Mouse (Mus musculus) heart, postnatal 10 days (tissue): ENCODE data around the gene Pros1. TPM values are rescaled to one million over a fixed set of nuclear protein-coding genes. Genes with fewer than 3 reads are reported as not detected.

Experiments used
- DNase-seq, 2 experiments: peaks; one replicate each; pipeline ENCODE4 v3.0.0; 2021
- intact Hi-C: fragments of 180-260 bp; cut with DNase I; formaldehyde crosslinking; loops from one replicate; pipeline ENCODE4 v1.15.1; 2025
- total RNA-seq, 2 experiments: library from RNA; stranded (reverse); gene quantifications; 2 replicates each; pipeline ENCODE4 v1.2.3; 2021

Pros1 gene
- total RNA-seq, 2 experiments from 2014 or later: 24.4 to 27.8 TPM

DNA sequence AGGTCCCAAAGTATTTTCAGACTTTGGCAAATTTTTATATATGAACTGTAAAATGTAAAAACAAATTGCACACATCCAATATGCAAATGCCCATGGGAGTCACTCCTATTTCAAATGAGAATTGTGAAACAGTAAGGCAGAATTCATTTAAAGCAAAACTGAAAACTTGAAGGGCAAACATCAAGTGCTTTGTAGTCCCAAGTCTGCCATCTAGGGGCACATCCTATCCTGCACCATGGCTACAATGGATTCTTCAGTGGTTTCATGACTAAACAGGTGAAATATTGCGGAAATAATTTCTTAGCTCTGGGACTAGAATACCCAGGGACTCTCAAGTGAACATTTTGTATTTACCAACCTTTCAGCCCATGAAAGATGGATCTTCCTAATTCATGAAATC lies 3.9 kb downstream of the Pros1 start:
- DNase-seq: peak; percentile 8 to 23
- intact Hi-C loops: no loop called here

DNA sequence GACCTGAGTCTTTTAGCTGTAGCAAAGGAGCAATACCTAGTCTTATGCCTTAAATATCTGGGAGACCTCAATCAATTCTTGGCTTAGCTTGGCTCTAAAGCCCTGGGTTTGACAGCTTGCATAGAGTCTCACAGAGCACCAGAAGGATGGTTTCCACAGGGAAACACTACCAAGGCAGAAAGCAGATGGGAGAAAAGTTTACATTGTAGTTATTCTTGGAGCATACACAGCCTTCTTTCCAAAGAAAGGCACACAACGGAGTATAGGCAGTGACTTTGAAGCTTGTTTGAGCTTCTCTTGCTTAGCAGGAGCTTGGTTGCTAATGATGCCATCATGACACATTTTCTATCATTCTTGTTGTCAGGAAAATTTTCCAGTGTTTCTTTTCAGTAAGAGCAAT lies 6.0 kb downstream of the Pros1 start:
- no peak for DNase-seq
- intact Hi-C loops: no loop called here

DNA sequence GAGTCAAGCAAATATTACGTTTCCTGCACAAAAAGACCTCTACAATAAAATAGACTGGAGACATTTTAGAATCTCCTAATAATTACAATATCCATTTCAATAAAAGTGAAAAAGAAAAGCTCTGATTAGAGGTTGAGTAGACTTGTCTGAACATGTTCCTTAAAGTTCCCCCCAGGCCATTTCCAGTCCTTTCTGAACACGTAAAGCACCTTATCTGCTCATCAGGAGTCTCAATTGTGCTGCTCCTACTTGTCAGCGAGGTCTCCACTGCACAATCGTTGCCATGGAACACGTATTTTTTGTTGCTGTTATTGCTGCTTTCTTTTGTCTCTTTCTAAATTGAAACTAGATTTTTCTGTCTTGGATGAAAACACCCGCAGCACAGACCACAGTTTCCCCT lies 7.3 kb downstream of the Pros1 start:
- no peak for DNase-seq
- intact Hi-C loops: no loop called here

DNA sequence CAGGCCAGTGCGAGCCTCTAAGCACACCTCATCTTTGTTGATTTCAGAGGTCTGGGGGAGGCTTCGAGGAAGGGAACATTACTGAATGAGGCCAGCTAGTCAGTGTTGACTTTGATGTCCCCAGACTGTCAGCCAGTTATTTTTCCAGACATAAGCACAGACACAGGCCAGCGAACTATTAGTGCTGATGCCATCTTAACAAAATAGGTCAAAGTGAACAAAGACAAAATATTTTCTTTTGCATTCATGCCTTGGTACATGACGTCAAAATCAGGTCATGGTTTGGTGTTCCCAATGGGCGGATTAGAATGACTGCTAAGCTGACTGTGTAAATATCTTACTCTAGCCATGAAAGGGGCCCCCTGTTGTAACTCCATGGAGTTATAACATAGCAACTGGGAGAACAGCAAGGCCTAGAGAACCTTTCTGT lies 18.6 kb downstream of the Pros1 start:
- no peak for DNase-seq
- intact Hi-C loops: no loop called here

DNA sequence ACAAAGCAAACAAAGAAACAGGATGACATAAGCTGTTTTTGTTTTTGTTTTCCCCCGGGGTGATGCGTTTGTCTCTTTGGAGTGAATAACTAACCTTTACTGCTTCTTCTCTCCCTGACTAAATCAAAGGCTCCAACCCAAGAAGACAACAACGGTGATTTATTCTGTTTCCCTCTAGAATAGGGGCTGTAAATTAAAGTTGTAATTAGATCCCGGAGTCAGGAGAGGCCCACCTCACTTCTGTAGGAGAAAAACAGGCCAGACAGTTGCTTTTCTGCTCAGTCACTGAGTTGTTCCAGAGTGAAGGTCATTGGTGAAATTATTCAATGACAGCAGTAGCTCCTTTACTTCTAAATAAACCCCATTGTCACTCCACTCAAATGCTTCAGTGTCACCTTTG lies 19.1 kb downstream of the Pros1 start:
- DNase-seq: no peak
- intact Hi-C loops: no loop called here

DNA sequence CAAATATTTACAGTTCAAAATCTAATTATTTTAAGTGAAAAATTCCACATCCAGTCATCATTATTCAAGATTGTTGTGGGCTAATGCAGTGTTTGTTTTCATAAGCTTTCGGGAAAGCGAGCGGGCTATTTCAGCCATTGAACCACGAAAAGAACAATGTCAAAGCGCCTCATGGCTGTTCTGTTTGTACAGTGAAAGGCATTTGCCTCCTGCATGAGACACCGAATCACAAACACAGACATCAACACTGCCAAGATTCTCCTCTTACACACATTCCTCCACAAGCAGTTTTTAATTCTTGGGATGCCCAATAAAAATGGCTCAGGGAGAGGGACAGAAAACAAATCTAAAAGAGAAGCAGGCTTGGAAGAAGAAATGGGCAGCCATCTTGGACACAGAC lies 20.0 kb downstream of the Pros1 start:
- intact Hi-C loops: no loop called here

DNA sequence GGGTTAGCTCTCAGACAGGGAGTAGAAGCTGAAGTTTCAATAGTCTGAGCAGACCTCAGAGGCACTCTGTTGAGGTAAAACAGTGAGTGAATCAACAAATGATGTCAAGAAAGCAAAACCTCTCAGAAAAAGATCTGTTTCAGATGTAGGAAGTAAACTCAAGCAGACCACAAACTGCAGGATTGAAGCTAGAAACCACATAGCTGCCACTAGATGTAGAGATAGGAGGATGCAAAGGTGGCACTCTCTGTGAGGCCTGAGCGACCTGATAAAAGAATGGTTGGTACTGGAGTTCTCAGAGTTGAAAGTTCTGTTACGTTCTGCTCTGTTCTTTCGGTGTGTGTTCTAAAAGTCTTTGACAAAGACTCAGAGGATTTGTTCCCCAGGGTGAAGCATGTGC lies 41.7 kb downstream of the Pros1 start:
- no peak for DNase-seq

More for the DNA sequence above, 20.0 kb downstream of the Pros1 start:
- no peak for DNase-seq

DNA sequence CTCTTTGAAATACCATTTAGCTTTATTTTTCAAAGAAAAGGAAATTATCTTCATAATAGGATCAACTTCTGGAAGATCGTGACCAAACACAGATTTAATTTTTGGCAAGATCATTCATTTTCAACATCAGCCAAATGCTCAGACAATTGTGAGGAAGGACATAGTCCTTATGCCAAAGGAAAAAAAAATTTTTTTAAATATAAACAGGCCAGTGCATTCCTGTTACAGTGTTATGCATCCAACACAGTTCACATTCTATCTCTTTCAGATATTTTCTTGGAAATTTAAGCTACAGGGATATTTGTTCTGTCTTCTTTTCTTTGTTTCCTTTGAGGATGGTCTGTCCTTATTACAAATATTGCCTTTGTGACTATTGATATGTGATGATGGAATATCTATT lies 57.3 kb downstream of the Pros1 start:
- intact Hi-C loops: no loop called here
- no peak for DNase-seq

More for the DNA sequence above, 41.7 kb downstream of the Pros1 start:
- intact Hi-C loops: no loop called here

DNA sequence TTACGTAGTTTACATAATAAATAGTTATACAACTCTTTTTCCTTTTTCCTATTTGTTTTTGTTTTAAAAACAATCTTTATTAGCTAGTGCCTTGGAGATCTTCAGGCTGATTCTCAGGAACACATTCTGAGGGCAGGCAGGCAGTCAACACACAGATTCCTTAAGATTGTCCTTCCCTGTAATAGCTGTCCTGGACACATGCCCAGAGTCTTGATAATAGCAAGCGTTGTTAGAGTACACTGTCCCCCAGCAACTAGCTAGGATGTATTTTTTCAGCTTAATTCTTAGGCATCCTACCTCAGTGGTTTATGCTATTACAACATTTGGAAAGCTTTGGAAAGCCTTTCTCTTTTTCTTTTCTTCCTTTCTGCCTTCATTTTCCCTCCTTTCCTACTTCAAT lies 58.1 kb downstream of the Pros1 start:
- intact Hi-C loops: no loop called here
- peak; percentile 18 for DNase-seq

DNA sequence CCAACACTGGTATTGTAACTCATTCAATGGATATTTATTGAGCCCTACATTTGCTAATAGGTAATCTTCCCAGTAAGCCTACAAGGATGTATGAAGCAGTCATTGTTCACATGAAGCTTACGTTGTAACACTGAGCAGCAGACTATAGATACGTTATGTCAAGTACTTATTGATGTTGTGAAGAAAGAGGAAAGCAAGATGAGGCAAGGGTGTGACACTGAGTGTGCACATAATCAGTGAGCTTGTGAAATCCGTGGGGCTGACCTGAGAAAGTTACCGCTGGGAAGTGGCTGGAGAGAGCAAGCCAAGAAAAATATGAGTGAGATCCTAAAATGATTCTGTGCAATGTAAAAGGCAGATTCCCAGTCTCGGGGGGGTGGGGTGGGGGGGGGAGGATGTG lies 61.4 kb downstream of the Pros1 start:
- DNase-seq: no peak
- intact Hi-C loops: no loop called here

DNA sequence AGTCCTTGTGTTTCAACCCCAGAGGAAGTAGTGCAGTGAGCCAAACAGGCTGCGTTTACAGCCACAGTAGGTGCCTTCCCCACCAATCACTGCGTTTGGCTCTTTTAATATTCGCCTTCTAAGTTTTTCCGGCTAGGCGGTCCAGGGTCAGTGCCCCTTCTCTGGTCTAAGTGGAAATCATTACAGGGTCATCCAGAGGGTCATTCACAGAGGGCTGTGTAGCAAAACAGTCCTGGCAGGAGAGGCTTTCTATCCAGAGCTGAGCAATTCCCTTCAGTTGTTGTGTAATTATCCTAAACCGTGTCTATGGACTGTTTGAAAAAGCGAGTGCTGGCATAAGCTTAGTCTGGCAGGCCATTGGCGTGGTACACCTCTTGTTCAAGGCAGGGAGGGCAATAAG lies 68.1 kb downstream of the Pros1 start:
- DNase-seq: no peak
- intact Hi-C loops: no loop called here

DNA sequence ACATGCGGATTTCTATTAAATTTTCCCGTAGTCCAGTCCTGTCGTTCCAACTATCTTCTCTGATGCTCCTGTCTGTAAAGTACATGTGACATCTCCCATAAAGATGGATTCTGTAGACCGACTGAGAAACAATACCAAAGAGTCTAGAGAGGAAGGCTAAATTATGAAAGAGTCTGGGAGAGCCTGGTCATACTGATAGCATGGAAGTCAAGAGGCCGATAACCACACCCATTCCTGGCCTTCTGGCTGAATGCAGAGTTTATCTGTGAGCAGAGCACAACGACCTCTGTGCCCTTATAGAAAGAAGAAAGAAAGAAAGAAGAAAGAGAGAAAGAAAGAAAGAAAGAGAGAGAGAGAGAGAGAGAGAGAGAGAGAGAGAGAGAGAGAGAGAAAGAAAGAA lies 77.2 kb downstream of the Pros1 start:
- DNase-seq: no peak
- intact Hi-C loops: no loop called here

DNA sequence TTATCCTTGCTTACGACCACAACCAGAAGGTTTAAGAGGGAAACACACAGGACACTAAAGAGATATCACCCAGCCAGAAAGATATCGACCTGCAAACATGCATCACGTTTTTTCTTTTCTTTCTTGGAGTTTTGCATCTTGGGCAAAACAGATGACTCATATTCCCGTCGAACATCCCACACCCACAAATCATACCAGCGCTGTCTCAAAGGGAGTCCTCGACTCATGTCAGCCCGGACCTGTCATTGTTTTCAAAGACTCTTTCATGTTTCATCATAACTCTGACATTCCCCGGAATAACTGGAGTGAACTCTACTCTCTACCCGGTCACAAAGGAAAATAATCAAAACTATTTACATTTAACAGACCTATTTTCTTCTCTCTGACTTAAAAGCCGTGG lies 82.2 kb downstream of the Pros1 start:
- intact Hi-C loops: no loop called here
- no peak for DNase-seq

DNA sequence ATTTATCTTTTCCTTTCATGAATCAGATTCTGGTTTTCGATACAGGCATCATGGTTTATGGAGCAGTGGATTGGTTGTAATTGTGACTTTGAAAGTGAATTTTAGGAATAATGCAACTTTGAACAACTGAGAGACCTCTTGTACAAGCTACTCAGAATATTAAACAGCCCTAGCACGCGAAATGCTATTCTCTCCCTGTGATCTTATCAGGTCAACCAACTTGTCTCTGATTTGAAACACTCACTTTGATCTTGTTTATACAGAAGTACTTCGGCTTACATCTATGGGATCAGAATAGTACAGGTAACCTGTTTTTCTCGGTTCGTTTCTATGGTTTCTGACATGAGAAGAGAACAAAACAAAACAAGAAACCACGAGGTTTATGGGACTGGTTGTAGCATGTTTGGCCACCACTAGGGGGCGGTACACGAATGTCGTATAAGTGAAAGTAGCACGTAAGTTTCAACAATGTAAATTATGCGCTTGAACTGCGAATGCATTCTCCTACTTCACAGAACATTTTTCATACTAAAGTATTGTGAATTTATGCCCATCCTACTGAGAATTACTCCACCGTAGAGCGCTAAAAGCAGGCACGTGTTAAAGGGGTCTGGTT lies 86.4 kb downstream of the Pros1 start:
- intact Hi-C loops: loop anchor here (2.0 to 10.0 kb wide), 3 partner anchors 924 to 1808 kb away; partner anchors contain the start of gene Epha3
- DNase-seq: peak; percentile 63 to 80

DNA sequence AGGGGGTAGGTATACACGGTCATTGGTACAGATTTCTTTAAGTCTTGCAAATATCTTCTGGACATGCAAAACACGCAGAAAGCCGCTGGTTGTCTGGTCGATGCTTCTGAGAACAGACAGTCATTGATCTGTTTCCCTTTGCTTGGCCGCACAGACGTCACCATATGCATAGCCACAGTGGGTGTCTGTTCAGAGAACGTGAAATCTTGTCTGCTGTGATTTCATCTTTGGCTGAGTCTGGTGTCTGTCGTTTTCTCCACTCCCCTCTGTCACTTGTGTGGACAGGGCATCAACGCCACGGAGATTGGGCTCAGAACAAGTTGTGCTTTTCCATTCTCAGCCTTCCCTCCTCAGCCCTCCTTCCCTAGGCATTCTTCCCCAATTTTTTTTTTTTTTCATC lies 87.7 kb downstream of the Pros1 start:
- no peak for DNase-seq
- intact Hi-C loops: loop anchor here (2.0 to 10.0 kb wide), 3 partner anchors 923 to 1807 kb away; partner anchors contain the start of gene Epha3

DNA sequence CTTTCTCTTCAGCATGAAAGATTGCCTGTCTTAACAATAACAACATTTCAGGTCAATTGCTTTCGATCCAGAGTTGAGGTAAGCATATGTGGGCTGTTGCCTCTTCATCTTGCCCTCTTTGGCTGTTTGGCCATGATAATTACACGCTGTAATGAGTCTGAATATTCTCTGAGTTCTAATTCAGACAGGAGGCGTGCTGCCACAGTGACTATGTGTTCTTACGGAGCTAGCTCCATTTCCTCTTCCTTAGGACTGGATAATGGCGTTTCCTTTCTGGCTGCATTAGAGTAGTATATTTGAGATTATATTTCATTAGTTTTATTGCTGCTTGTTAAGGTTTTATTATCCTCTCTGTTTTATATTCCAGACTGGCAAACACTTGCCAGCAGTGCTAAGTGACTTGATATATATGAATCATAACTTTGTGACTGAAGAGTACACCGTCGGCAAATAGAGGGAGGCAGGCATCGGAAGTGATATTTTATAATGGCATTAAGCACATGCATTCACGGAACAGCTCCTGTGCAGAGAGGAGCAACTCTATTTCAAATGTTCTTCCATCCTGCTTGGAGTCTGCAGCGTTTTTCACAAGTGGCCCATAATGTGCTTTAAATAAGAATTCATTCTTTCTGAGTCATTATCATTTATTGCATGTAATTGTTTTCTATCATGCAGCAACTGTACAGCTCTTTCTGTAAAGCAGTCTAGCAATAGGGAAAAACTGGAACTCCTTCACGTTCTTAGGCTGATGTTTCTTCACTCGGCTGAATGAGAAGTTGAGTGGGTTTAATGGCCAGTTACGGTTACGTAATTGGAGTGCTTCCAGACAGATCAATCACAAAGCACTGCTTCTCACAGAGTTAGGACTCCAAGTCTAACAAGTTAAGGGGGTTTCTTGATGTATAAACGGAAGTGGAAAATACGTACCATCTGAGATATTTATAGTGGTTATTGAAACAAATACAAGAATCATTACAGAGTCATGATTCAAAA lies 88.6 kb downstream of the Pros1 start:
- no peak for DNase-seq
- intact Hi-C loops: loop anchor here (5.0 to 10.0 kb wide), 2 partner anchors 922 to 1780 kb away; partner anchors contain the start of gene Epha3

DNA sequence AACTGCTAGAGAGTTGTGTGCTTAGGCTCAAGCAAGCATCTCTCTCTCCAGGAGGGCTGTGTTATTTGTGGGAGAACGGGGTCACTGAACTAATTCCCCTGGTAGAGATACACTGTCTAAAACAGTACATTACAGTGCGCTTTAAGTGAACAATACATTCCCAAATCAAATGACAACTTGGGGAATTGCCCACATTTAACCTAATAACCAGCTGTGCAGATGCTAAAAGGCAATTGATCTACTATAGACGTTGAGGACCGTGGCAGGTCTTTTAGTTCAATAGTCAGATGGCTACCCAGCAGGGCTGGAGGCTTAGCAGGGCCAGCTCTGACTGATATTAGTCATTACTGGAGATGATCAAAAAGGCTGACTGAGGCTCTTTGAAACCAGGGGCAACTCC lies 104.4 kb downstream of the Pros1 start:
- DNase-seq: no peak
- intact Hi-C loops: no loop called here

DNA sequence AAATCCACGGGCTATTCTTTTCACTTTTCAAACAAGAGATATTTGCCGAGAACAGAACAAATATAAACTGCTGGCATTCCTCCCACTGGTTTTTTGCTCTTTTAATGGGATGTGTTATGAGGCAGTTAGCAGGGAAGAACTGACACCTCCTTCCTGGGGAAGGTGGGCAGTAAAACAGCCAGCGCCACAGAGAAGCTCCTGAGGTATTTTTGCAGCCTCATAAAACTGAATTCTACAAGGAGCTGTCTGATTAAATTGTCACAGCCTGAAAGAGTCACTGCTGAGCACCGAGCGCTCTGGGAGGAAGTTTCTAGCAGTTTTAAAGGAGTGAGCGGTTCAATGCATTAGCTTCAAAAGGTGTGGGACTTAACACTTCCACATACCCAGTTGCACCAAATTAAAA lies 110.3 kb downstream of the Pros1 start:
- intact Hi-C loops: no loop called here
- DNase-seq: no peak

DNA sequence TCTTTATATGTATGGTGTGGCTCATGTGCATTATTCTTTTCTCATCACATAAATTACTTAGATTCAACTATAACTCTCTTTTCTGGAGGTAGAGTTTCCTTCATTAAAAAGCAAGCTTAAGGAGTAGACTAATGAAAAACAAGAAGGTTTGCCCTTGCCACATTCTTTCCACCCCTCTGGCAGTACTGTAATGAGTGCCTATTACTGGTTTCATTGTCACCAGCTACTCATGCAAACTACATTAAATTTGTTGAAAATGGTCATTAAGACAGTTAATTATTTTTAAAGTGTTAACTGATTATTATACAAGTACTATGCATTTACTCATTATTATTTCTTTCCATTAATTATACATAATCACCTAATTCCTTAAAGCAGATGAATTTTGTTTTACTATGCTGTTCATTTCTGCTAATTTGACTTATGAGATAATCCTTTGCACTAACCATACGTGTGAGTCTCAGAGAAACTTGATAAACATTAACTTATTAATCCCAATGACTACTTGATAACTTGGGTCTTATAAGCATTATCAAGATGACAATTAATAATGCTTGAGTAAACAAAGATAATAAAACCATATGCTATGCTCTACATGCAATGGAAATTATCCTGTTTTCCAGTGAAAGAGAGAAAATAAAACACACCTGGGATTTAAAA lies 117.7 kb downstream of the Pros1 start:
- no peak for DNase-seq
- intact Hi-C loops: no loop called here

DNA sequence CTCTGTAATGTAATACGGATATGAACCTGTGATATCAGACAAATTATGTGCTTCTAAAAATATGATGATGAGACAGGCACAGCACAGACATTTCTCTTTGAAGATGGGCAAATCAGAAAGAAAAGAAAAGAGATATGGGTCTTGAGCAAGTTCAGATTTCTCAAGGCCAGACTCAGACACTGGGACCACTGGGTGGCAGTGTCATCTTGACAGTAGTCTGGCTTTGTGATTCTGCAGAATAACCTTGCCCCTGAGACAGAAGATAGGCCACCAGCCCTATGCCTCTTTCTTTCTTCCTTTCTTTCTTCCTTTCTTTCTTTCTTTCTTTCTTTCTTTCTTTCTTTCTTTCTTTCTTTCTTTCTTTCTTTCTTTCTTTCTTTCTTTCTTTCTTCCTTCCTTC lies 120.8 kb downstream of the Pros1 start:
- DNase-seq: peak; percentile 4 to 11
- intact Hi-C loops: no loop called here
